Mouse (Mus musculus) midbrain, embryonic 13.5 days (tissue): ENCODE measurements at regions not wholly inside any gene's neighbourhood (a gene's known extent, or its start where the extent isn't known, plus 50 kb on each side); places are given as distances from the start of the nearest gene placed in this dataset.

ENCODE experiments used
- ATAC-seq: fragments of 200-750 bp; cut with Nextera tagmentation; 2 replicates; pipeline ENCODE4 v1.8.0; 2017; ENCODE audit warnings: mild to moderate bottlenecking, moderate TSS enrichment, moderate library complexity
- H3K27ac ChIP-seq: fragments of 300-500 bp; sonication (generic); 2 replicates; pipeline ENCODE4 v1.5.1; 2015; ENCODE audit warnings: inconsistent platforms, mild to moderate bottlenecking, moderate library complexity
- H3K27me3 ChIP-seq: fragments of 300-500 bp; sonication (generic); 2 replicates; pipeline ENCODE4 v1.6.1; 2015; ENCODE audit warnings: mild to moderate bottlenecking, inconsistent platforms
- H3K36me3 ChIP-seq: fragments of 300-500 bp; sonication (generic); 2 replicates; pipeline ENCODE4 v1.6.1; 2015; ENCODE audit warnings: mild to moderate bottlenecking, inconsistent platforms
- H3K4me1 ChIP-seq: fragments of 300-500 bp; sonication (generic); replicated peaks from 2 replicates; pipeline ENCODE4 v1.6.1; 2015; ENCODE audit warnings: inconsistent platforms
- H3K4me2 ChIP-seq: fragments of 300-500 bp; sonication (generic); replicated peaks from 2 replicates; pipeline ENCODE4 v1.6.1; 2015; ENCODE audit warnings: moderate library complexity, mild to moderate bottlenecking, inconsistent platforms
- H3K4me3 ChIP-seq: fragments of 300-500 bp; sonication (generic); replicated peaks from 2 replicates; pipeline ENCODE4 v1.5.1; 2015; ENCODE audit warnings: mild to moderate bottlenecking, inconsistent platforms
- H3K9ac ChIP-seq: fragments of 300-500 bp; sonication (generic); replicated peaks from 2 replicates; pipeline ENCODE4 v1.6.1; 2015; ENCODE audit warnings: mild to moderate bottlenecking, inconsistent platforms
- H3K9me3 ChIP-seq: fragments of 300-500 bp; sonication (generic); 2 replicates; pipeline ENCODE4 v1.6.1; 2016; ENCODE audit warnings: mild to moderate bottlenecking, inconsistent platforms
- WGBS: fragments of 180-500 bp; shearing (Covaris S2); methylation state at CpG from one replicate; pipeline ENCODE4 v1.1.7; 2015; 5-methylcytosine and 5-hydroxymethylcytosine counted together

- H3K9me3 ChIP-seq, result no peaks in the 10 kb centered on the region
- no peaks in the 10 kb centered on the region; the same call in 1 of the 2 replicates for H3K4me1 ChIP-seq
- no peak overlapping the region for H3K4me3 ChIP-seq
- no peak overlapping the region for H3K27ac ChIP-seq
- no peak overlapping the region for H3K9ac ChIP-seq
- H3K27me3 ChIP-seq, result no peaks in the 10 kb centered on the region
- H3K4me2 ChIP-seq, result no peak overlapping the region
- no peak for ATAC-seq
- no peaks in the 10 kb centered on the region for H3K36me3 ChIP-seq
- WGBS, result 84% methylated on average over 5 of the region's 5 CpGs
Measured at GRCm38 (mm10) chr10:126815730-126816129, 85.4 kb downstream of the Atp23 start.

GRCm38 (mm10) chr10:126814968-126815367 is 86.2 kb downstream of the Atp23 start:
- no peak overlapping the region for H3K4me3 ChIP-seq
- no peak for ATAC-seq
- H3K27me3 ChIP-seq, result no peaks in the 10 kb centered on the region
- H3K27ac ChIP-seq, result no peak overlapping the region
- H3K9me3 ChIP-seq, result no peaks in the 10 kb centered on the region
- H3K4me1 ChIP-seq, result no peaks in the 10 kb centered on the region; the same call in 1 of the 2 replicates
- no peaks in the 10 kb centered on the region for H3K36me3 ChIP-seq
- 93% methylated on average over 18 of the region's 18 CpGs for WGBS
- H3K4me2 ChIP-seq, result no peak overlapping the region
- H3K9ac ChIP-seq, result no peak overlapping the region

GRCm38 (mm10) chr10:126813051-126813593 is 88.0 kb downstream of the Atp23 start:
- no peaks in the 10 kb centered on the region for H3K36me3 ChIP-seq
- WGBS, result 93% methylated on average over 6 of the region's 6 CpGs
- no peaks in the 10 kb centered on the region for H3K27me3 ChIP-seq
- H3K4me3 ChIP-seq, result no peak overlapping the region
- no peaks in the 10 kb centered on the region for H3K9me3 ChIP-seq
- no peak overlapping the region for H3K27ac ChIP-seq
- H3K4me1 ChIP-seq, result peaks cover 8% of the 10 kb centered on the region
- no peak overlapping the region for H3K9ac ChIP-seq
- no peak overlapping the region for H3K4me2 ChIP-seq
- ATAC-seq, result no peak

DNA sequence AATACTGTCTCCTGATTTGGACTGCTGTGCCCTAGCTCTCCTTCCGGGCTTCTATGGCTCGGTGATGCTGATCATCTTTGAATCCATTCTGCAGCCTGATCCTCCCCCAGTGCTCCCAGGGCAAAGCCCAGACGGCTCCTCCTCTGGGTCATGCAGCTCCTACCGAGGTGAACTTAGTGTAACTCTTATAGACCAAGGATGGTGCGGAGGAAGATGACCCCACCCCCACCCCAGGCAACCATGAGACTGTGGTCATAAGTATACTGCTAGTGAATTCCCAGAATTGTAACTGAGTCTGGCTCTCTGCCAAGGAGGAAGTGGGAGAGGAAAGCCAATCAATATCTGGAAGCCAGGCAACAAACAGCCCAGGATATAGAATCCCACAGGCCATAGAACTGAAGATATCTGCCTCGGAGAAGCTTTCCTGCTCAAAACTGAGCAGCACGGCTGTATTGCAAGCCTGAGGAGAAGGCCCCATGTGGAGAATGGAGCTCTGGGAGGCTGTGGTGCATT is 88.9 kb downstream of the Atp23 start:
- Histone ChIP-seq H3K27ac (peak overlapping the region; percentile 32; the same call in 1 of the 2 replicates), H3K9me3 (no peaks in the 10 kb centered on the region), H3K4me1 (peaks cover 8% of the 10 kb centered on the region), H3K4me3 (no peak overlapping the region), H3K4me2 (no peak overlapping the region), H3K27me3 (no peaks in the 10 kb centered on the region), H3K9ac (no peak overlapping the region), H3K36me3 (no peaks in the 10 kb centered on the region)
- peak; percentile 25; the same call in 1 of the 2 replicates for ATAC-seq
- WGBS, result 83% methylated on average over 7 of the region's 7 CpGs

GRCm38 (mm10) chr10:126810346-126811095 is 90.6 kb downstream of the Atp23 start:
- 76% methylated on average over 11 of the region's 11 CpGs for WGBS

GRCm38 (mm10) chr10:126809587-126809986 is 91.6 kb downstream of the Atp23 start:
- H3K9me3 ChIP-seq, result no peaks in the 10 kb centered on the region
- H3K27ac ChIP-seq, result peak overlapping the region; percentile 44; the same call in 1 of the 2 replicates
- no peak overlapping the region for H3K9ac ChIP-seq
- 57% methylated on average over 17 of the region's 17 CpGs for WGBS
- H3K36me3 ChIP-seq, result no peaks in the 10 kb centered on the region
- peak overlapping the region; percentile 11; the same call in 1 of the 2 replicates for H3K4me3 ChIP-seq
- no peaks in the 10 kb centered on the region for H3K27me3 ChIP-seq
- H3K4me1 ChIP-seq, result peaks cover 8% of the 10 kb centered on the region
- H3K4me2 ChIP-seq, result peak overlapping the region; percentile 42
- peak; percentile 49 for ATAC-seq

More at GRCm38 (mm10) chr10:126810346-126811095, 90.6 kb downstream of the Atp23 start:
- Histone ChIP-seq H3K4me1 (peaks cover 8% of the 10 kb centered on the region), H3K9ac (no peak overlapping the region), H3K27me3 (no peaks in the 10 kb centered on the region), H3K9me3 (no peaks in the 10 kb centered on the region), H3K36me3 (no peaks in the 10 kb centered on the region), H3K4me2 (no peak overlapping the region), H3K4me3 (no peak overlapping the region), H3K27ac (no peak overlapping the region)
- no peak for ATAC-seq

DNA sequence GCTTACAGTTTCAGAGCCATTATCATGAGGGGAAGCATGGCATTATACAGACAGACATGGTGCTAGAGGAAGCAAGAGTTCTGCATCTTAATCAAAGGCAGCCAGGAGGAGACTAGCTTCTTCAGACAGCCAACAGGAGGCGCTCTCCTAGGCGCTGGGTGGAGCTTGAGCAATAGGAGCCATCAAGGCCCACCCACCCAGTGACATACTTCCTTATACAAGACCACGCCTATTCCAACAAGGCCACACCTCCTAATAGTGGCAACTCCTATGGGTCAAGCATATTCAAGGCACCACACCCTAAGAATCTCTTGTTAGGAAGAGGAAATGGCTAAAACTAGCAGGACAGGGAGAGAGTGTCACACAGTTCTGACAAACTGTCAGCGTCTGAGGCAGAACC is 94.3 kb downstream of the Atp23 start:
- no peak overlapping the region for H3K9ac ChIP-seq
- H3K4me3 ChIP-seq, result no peak overlapping the region
- H3K9me3 ChIP-seq, result no peaks in the 10 kb centered on the region
- no peak overlapping the region for H3K4me2 ChIP-seq
- ATAC-seq, result no peak
- 88% methylated on average over 4 of the region's 4 CpGs for WGBS
- H3K27ac ChIP-seq, result no peak overlapping the region
- H3K4me1 ChIP-seq, result peaks cover 8% of the 10 kb centered on the region; the same call in 1 of the 2 replicates
- H3K36me3 ChIP-seq, result no peaks in the 10 kb centered on the region
- no peaks in the 10 kb centered on the region for H3K27me3 ChIP-seq

- no peak overlapping the region for H3K4me2 ChIP-seq
- no peak overlapping the region for H3K9ac ChIP-seq
- H3K27me3 ChIP-seq, result no peaks in the 10 kb centered on the region
- no peaks in the 10 kb centered on the region for H3K4me1 ChIP-seq
- 75% methylated on average over 4 of the region's 4 CpGs for WGBS
- no peak overlapping the region for H3K27ac ChIP-seq
- ATAC-seq, result no peak
- no peak overlapping the region for H3K4me3 ChIP-seq
- no peaks in the 10 kb centered on the region for H3K36me3 ChIP-seq
- no peaks in the 10 kb centered on the region for H3K9me3 ChIP-seq
Measured at GRCm38 (mm10) chr10:126802732-126803131, 98.4 kb downstream of the Atp23 start.

DNA sequence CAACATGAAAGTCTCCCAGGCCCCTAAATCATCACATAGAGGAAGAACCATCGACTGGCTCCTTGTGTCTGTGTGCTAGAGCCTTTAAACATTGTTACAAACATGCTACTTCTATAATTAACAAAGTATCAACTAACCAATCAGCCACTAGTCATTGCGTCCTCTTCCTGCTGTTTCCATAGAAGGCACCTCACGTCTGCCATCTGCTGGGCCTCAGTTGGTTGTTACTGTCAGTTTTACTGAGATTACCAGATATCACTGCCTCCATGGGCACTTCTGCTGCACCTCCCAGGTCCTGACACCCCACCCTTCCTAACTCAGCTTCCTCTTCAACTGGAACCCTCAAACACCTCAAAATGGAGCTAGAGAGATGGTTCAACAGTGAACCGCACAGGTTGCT is 101.8 kb downstream of the Atp23 start:
- Histone ChIP-seq H3K9me3 (no peaks in the 10 kb centered on the region), H3K4me2 (no peak overlapping the region), H3K27me3 (no peaks in the 10 kb centered on the region), H3K27ac (no peak overlapping the region), H3K4me3 (no peak overlapping the region), H3K9ac (no peak overlapping the region), H3K36me3 (no peaks in the 10 kb centered on the region), H3K4me1 (no peaks in the 10 kb centered on the region)
- 57% methylated on average over 4 of the region's 4 CpGs for WGBS
- no peak for ATAC-seq

DNA sequence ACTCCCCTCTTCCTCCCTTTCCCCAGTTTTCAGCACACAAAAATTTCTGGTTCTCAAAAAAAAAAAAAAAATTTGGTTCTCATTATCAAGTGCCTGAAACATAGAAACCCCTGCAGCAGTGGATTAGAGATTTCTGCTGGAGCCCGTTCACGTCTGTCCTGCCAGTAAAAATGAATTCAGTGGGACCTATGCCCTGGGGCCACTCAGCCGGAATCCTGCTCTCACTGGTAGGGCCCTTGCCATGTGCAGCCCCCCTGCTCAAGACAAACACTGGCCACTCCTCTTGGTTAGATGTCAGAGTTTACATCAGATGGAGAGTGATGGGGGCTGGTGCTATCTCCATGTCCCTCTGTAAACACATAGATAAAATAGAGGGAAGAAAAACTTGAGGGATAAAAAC is 108.0 kb downstream of the Atp23 start:
- ATAC-seq, result peak; percentile 49; the same call in 1 of the 2 replicates
- Histone ChIP-seq H3K27ac (peak overlapping the region; percentile 67), H3K4me3 (no peak overlapping the region), H3K27me3 (no peaks in the 10 kb centered on the region), H3K9me3 (no peaks in the 10 kb centered on the region), H3K4me1 (peaks cover 22% of the 10 kb centered on the region), H3K9ac (no peak overlapping the region), H3K4me2 (no peak overlapping the region), H3K36me3 (no peaks in the 10 kb centered on the region)
- 33% methylated on average over 3 of the region's 3 CpGs for WGBS

GRCm38 (mm10) chr10:126792371-126792835 is 108.8 kb downstream of the Atp23 start:
- ATAC-seq, result peak; percentile 74
- Histone ChIP-seq H3K27ac (peak overlapping the region; percentile 67), H3K4me2 (no peak overlapping the region), H3K4me1 (peaks cover 22% of the 10 kb centered on the region), H3K36me3 (no peaks in the 10 kb centered on the region), H3K9ac (no peak overlapping the region), H3K4me3 (no peak overlapping the region), H3K9me3 (no peaks in the 10 kb centered on the region), H3K27me3 (no peaks in the 10 kb centered on the region)
- WGBS, result 38% methylated on average over 10 of the region's 10 CpGs

GRCm38 (mm10) chr10:126788277-126788676 is 112.9 kb downstream of the Atp23 start:
- no peak overlapping the region for H3K4me2 ChIP-seq
- 71% methylated on average over 5 of the region's 5 CpGs for WGBS
- no peak overlapping the region for H3K9ac ChIP-seq
- peak; percentile 43; the same call in 1 of the 2 replicates for ATAC-seq
- H3K4me3 ChIP-seq, result no peak overlapping the region
- no peak overlapping the region for H3K27ac ChIP-seq
- no peaks in the 10 kb centered on the region for H3K36me3 ChIP-seq
- H3K4me1 ChIP-seq, result peaks cover 15% of the 10 kb centered on the region
- H3K9me3 ChIP-seq, result no peaks in the 10 kb centered on the region
- H3K27me3 ChIP-seq, result no peaks in the 10 kb centered on the region
